8 mouse cellular contexts compared by ENCODE assay signal in genomic region chr4:126428682-126429346, GRCm38 (mm10). TPM values are rescaled to one million over a fixed set of nuclear protein-coding genes. Genes with fewer than 3 reads are reported as not detected.
A peak's percentile ranks its signal among the peaks of the same experiment; 100 is the strongest.
DNase-seq lines count a peak whose midpoint lies in the region; ATAC-seq and TF ChIP-seq lines count a peak whose summit lies in the region.

No protein-coding gene starts in this region.

- intact Hi-C loops in heart, postnatal 10 days (cut with DNase I) = loop anchor here (2.0 to 5.0 kb wide), 2 partner anchors 40 to 107 kb away; partner anchors contain the start of genes Adprhl2 and Ago1
- intact Hi-C loops in left cerebral cortex, postnatal 4 days (cut with DNase I) = no loop called here

- TF ChIP-seq CTCF in liver, adult 2 months (IDR thresholded peaks at IDR 0.05; ENCODE audit: low read depth, low read length) = no peak

- H3K9ac ChIP-seq in heart, embryonic 12.5 days = peak overlapping the region; percentile 87
- peak overlapping the region; percentile 88 for H3K9ac ChIP-seq in forebrain, embryonic 14.5 days (ENCODE audit: low read length)
- peak overlapping the region; percentile 89 for H3K9ac ChIP-seq in liver, adult 2 months (ENCODE audit: low read depth, low read length)

- no peaks in the 10 kb centered on the region for H3K36me3 ChIP-seq in heart, embryonic 12.5 days
- H3K36me3 ChIP-seq in forebrain, embryonic 14.5 days (ENCODE audit: control insufficient read depth, insufficient read depth, low read length) = 0 out of 2 replicates have a peak, but pooled peaks cover 4% of the 10 kb centered on the region
- H3K36me3 ChIP-seq in liver, adult 2 months (ENCODE audit: control insufficient read depth, insufficient read depth, low read length) = no peaks in the 10 kb centered on the region
- H3K36me3 ChIP-seq in splenic B cell, adult 2 months (ENCODE audit: control insufficient read depth, insufficient read depth, low read length, poor library complexity, severe bottlenecking) = no peaks in the 10 kb centered on the region

- no peaks in the 10 kb centered on the region for H3K9me3 ChIP-seq in heart, embryonic 12.5 days (replicated peaks)
- H3K9me3 ChIP-seq in forebrain, embryonic 14.5 days (replicated peaks; ENCODE audit: control insufficient read depth, low read length) = no peaks in the 10 kb centered on the region

- peak; percentile 63 for ATAC-seq in heart, embryonic 12.5 days (ENCODE audit: insufficient number of reproducible peaks, low FRiP score)
- peak; percentile 66 for ATAC-seq in forebrain, embryonic 14.5 days

- DNase-seq in heart, postnatal 10 days = no peak
- DNase-seq in adipocyte (ENCODE audit: low spot score) = peak; percentile 19
- DNase-seq in forebrain, embryonic 14.5 days (ENCODE audit: low spot score) = peak; percentile 3
- no peak for DNase-seq in liver, adult 2 months (ENCODE audit: extremely low read depth, low read depth, low spot score)
- DNase-seq in splenic B cell, adult 2 months (ENCODE audit: low read depth, low spot score) = peak; percentile 4
- no peak for DNase-seq in left cerebral cortex, postnatal 4 days
- DNase-seq in T-cell, adult 2 months (ENCODE audit: low spot score) = no peak

- H3K27ac ChIP-seq in heart, embryonic 12.5 days (ENCODE audit: poor library complexity, severe bottlenecking) = peak overlapping the region; percentile 79
- peak overlapping the region; percentile 87 for H3K27ac ChIP-seq in forebrain, embryonic 14.5 days (ENCODE audit: low read depth, low read length)
- H3K27ac ChIP-seq in liver, adult 2 months (replicated peaks; ENCODE audit: insufficient read depth, low read depth, low read length) = peak overlapping the region; percentile 79

- TF ChIP-seq POLR2A in liver, adult 2 months (IDR thresholded peaks at IDR 0.05; ENCODE audit: extremely low read depth, insufficient read depth, low read length) = no peak

- 2% methylated on average over 24 of the region's 24 CpGs for WGBS in heart, embryonic 12.5 days
- WGBS in forebrain, embryonic 14.5 days = 3% methylated on average over 24 of the region's 24 CpGs
- WGBS in liver, adult 2 months = 2% methylated on average over 24 of the region's 24 CpGs

- H3K4me3 ChIP-seq in heart, embryonic 12.5 days = peak overlapping the region; percentile 86
- H3K4me3 ChIP-seq in forebrain, embryonic 14.5 days (ENCODE audit: low read depth, low read length) = peak overlapping the region; percentile 94
- H3K4me3 ChIP-seq in liver, adult 2 months (ENCODE audit: insufficient read depth, low read depth, low read length) = peak overlapping the region; percentile 93

- H3K4me2 ChIP-seq in heart, embryonic 12.5 days = peak overlapping the region; percentile 82
- H3K4me2 ChIP-seq in forebrain, embryonic 14.5 days (ENCODE audit: low read length) = peak overlapping the region; percentile 73

- H3K27me3 ChIP-seq in heart, embryonic 12.5 days (replicated peaks) = no peaks in the 10 kb centered on the region
- no peaks in the 10 kb centered on the region for H3K27me3 ChIP-seq in forebrain, embryonic 14.5 days (replicated peaks; ENCODE audit: control insufficient read depth, insufficient read depth, low read length)
- no peaks in the 10 kb centered on the region for H3K27me3 ChIP-seq in liver, adult 2 months (ENCODE audit: control insufficient read depth, insufficient read depth, low read length)
- H3K27me3 ChIP-seq in splenic B cell, adult 2 months (ENCODE audit: control insufficient read depth, insufficient read depth, low read length, poor library complexity, severe bottlenecking) = no peaks in the 10 kb centered on the region

- H3K4me1 ChIP-seq in heart, embryonic 12.5 days (replicated peaks) = peaks cover 5% of the 10 kb centered on the region
- H3K4me1 ChIP-seq in forebrain, embryonic 14.5 days (ENCODE audit: control insufficient read depth, insufficient read depth, low read length) = peaks cover 3% of the 10 kb centered on the region; the same call in 1 of the 2 replicates
- H3K4me1 ChIP-seq in liver, adult 2 months (ENCODE audit: control insufficient read depth, insufficient read depth, low read length) = no peaks in the 10 kb centered on the region

- H3K79me2 ChIP-seq in liver, adult 2 months (ENCODE audit: control insufficient read depth, insufficient read depth, low read length) = peaks cover 4% of the 10 kb centered on the region; the same call in 1 of the 2 replicates

RNA-seq across cellular contexts. Expression of gene Ago3, which starts 0.5 kb away (rescaled TPM):
- 11.4 and 13.2 TPM in 2 replicates for polyA plus RNA-seq in heart, embryonic 12.5 days (2016; fragmentation: Nextera tagmentation; extraction: Ambion mirVana)
- total RNA-seq in heart, postnatal 10 days (2021) = 10 to 100 TPM; 13.0 to 14.8 TPM
- polyA plus RNA-seq in forebrain, embryonic 14.5 days (2014; fragmentation: Nextera tagmentation; extraction: Ambion mirVana) = 7.7 and 13.4 TPM in 2 replicates
- 8.6 and 14.3 TPM in 2 replicates for total RNA-seq in liver, adult 2 months (2014; rRNA removed)
- polyA plus RNA-seq in liver, adult 2 months (2012; rRNA removed) = 4.9 and 5.1 TPM in 2 replicates
- 10 to 100 TPM; 23.3 to 35.4 TPM for total RNA-seq in left cerebral cortex, postnatal 4 days (2021)

RNA-seq across cellular contexts. Expression of gene Ago1, which starts 39.6 kb away (rescaled TPM):
- 2.5 and 3.0 TPM in 2 replicates for polyA plus RNA-seq in heart, embryonic 12.5 days (2016; fragmentation: Nextera tagmentation; extraction: Ambion mirVana)
- total RNA-seq in heart, postnatal 10 days (2021) = 10 to 100 TPM; 16.0 to 18.6 TPM
- 19.0 and 22.1 TPM in 2 replicates for polyA plus RNA-seq in forebrain, embryonic 14.5 days (2014; fragmentation: Nextera tagmentation; extraction: Ambion mirVana)
- total RNA-seq in liver, adult 2 months (2014; rRNA removed) = 6.5 and 9.8 TPM in 2 replicates
- polyA plus RNA-seq in liver, adult 2 months (2012; rRNA removed) = 9.7 and 9.8 TPM in 2 replicates
- total RNA-seq in left cerebral cortex, postnatal 4 days (2021) = 10 to 100 TPM; 95.9 to 99.0 TPM

Comparison
In these comparisons a context has a peak if more than half of its experiments do, and no peak if none do; other contexts are left out.
1. DNase-seq: peak in adipocyte (single experiment), forebrain, embryonic 14.5 days (single experiment) and splenic B cell, adult 2 months (single experiment); none in heart, postnatal 10 days (0 of 2), liver, adult 2 months (single experiment), left cerebral cortex, postnatal 4 days (single experiment) and T-cell, adult 2 months (single experiment).
2. Peak in every context shown above with its lines, with median percentiles within 50 percentile points of each other: H3K27ac ChIP-seq, H3K4me3 ChIP-seq and H3K9ac ChIP-seq.